Mouse (Mus musculus) heart, adult 2 months (tissue): ENCODE measurements around the gene Pi4k2a. TPM values are rescaled to one million over a fixed set of nuclear protein-coding genes. Genes with fewer than 3 reads are reported as not detected.

Experiments
- DNase-seq, 2 experiments: peaks; one replicate each; pipeline ENCODE4 v3.0.0; 2021
- H3K27ac ChIP-seq: fragments of 200-600 bp; 2 replicates; pipeline ENCODE4 v1.8.1; 2022
- H3K27me3 ChIP-seq: fragments of 200-500 bp; 2 replicates; pipeline ENCODE4 v1.6.1; 2012; ENCODE audit warnings: mild to moderate bottlenecking, low read length, inconsistent platforms, mixed read lengths; ENCODE audit not compliant: control insufficient read depth, insufficient read depth
- H3K36me3 ChIP-seq: fragments of 200-500 bp; 2 replicates; pipeline ENCODE4 v1.6.1; 2012; ENCODE audit warnings: low read length, inconsistent platforms; ENCODE audit not compliant: control insufficient read depth, insufficient read depth
- H3K4me1 ChIP-seq: fragments of 200-500 bp; 2 replicates; pipeline ENCODE4 v1.6.1; 2011; ENCODE audit warnings: low read length; ENCODE audit not compliant: control insufficient read depth, insufficient read depth
- H3K4me3 ChIP-seq: fragments of 200-600 bp; 2 replicates; pipeline ENCODE4 v1.8.1; 2022
- H3K79me2 ChIP-seq: fragments of 200-500 bp; replicated peaks from 2 replicates; pipeline ENCODE4 v1.6.1; 2012; ENCODE audit warnings: mild to moderate bottlenecking, inconsistent platforms, low read length, moderate library complexity, mixed read lengths; ENCODE audit not compliant: control insufficient read depth, insufficient read depth
- H3K9ac ChIP-seq: fragments of 200-500 bp; 2 replicates; pipeline ENCODE4 v1.6.1; 2012; ENCODE audit warnings: low read depth, mild to moderate bottlenecking, control low read depth, inconsistent platforms, low read length, mixed read lengths
- CTCF ChIP-seq: fragments of 200-600 bp; IDR thresholded peaks from 2 replicates; pipeline ENCODE4 v1.8.1; 2022; ENCODE audit warnings: antibody characterized with exemption, mild to moderate bottlenecking, moderate library complexity
- EP300 ChIP-seq: fragments of 200-500 bp; IDR thresholded peaks from 2 replicates; pipeline ENCODE4 v1.6.1; 2011; ENCODE audit warnings: low read depth, low read length, control low read depth; ENCODE audit not compliant: insufficient read depth
- POLR2A ChIP-seq: fragments of 200-500 bp; IDR thresholded peaks from 2 replicates; pipeline ENCODE4 v1.6.1; 2011; ENCODE audit warnings: mild to moderate bottlenecking, low read depth, low read length, control low read depth; ENCODE audit not compliant: insufficient read depth
- WGBS: fragments of 180-500 bp; shearing (Covaris S2); methylation state at CpG from one replicate; pipeline ENCODE4 v1.1.7; 2018; 5-methylcytosine and 5-hydroxymethylcytosine counted together
- intact Hi-C: fragments of 180-260 bp; cut with DNase I; formaldehyde crosslinking; loops from one replicate; pipeline ENCODE4 v1.15.1; 2025
- polyA plus RNA-seq: library from polyadenylated mRNA; depleted of rRNA; stranded (reverse); fragments of >200 nt; gene quantifications from 2 replicates; pipeline ENCODE4 v1.2.3, GENCODE M21; 2012
- total RNA-seq, 2 experiments: library from RNA; stranded (reverse); gene quantifications; 2 replicates each; pipeline ENCODE4 v1.2.3; 2021

Gene Pi4k2a
- total and polyA plus RNA-seq, 3 experiments: 15.1 to 21.3 (median 18.2) TPM

GRCm38 (mm10) chr19:42126219-42126605 lies 35.9 kb downstream of the Pi4k2a start:
- DNase-seq: no peak
- no peak overlapping the region for H3K27ac ChIP-seq
- peaks cover 3% of the 10 kb centered on the region; the same call in 1 of the 2 replicates for H3K4me1 ChIP-seq
- intact Hi-C loops: loop anchor here (2.0 kb wide), 1 partner anchor 35 kb away; the partner anchor contains the start of gene Pi4k2a
- H3K9ac ChIP-seq: no peak overlapping the region
- TF ChIP-seq CTCF (no peak), POLR2A (no peak), EP300 (no peak)
- no peaks in the 10 kb centered on the region for H3K36me3 ChIP-seq
- H3K27me3 ChIP-seq: no peaks in the 10 kb centered on the region
- H3K4me3 ChIP-seq: no peak overlapping the region
- no peaks in the 10 kb centered on the region for H3K79me2 ChIP-seq
- 83% methylated on average over 6 of the region's 6 CpGs for WGBS

GRCm38 (mm10) chr19:42127024-42127423 lies 36.8 kb downstream of the Pi4k2a start:
- Histone ChIP-seq H3K9ac (no peak overlapping the region), H3K27ac (no peak overlapping the region), H3K36me3 (no peaks in the 10 kb centered on the region), H3K79me2 (no peaks in the 10 kb centered on the region), H3K4me1 (peaks cover 3% of the 10 kb centered on the region; the same call in 1 of the 2 replicates), H3K27me3 (no peaks in the 10 kb centered on the region), H3K4me3 (no peak overlapping the region)
- no peak for DNase-seq
- no peak for TF ChIP-seq POLR2A
- TF ChIP-seq EP300: no peak
- WGBS: 90% methylated on average over 5 of the region's 5 CpGs
- intact Hi-C loops: loop anchor here (2.0 kb wide), 1 partner anchor 36 kb away; the partner anchor contains the start of gene Pi4k2a

- Histone ChIP-seq H3K79me2 (no peaks in the 10 kb centered on the region), H3K27me3 (no peaks in the 10 kb centered on the region), H3K9ac (peak overlapping the region; percentile 82), H3K4me1 (peaks cover 3% of the 10 kb centered on the region; the same call in 1 of the 2 replicates), H3K4me3 (peak overlapping the region; percentile 71), H3K27ac (peak overlapping the region; percentile 87), H3K36me3 (no peaks in the 10 kb centered on the region)
- intact Hi-C loops: no loop called here
- TF ChIP-seq CTCF (no peak), EP300 (no peak), POLR2A (no peak)
- 12% methylated on average over 23 of the region's 23 CpGs for WGBS
- no peak for DNase-seq
Measured at GRCm38 (mm10) chr19:42128052-42128740, 37.9 kb downstream of the Pi4k2a start.

- Histone ChIP-seq H3K4me1 (peaks cover 3% of the 10 kb centered on the region; the same call in 1 of the 2 replicates), H3K27me3 (no peaks in the 10 kb centered on the region), H3K27ac (peak within 1 kb of the TSS; percentile 87), H3K36me3 (no peaks in the 10 kb centered on the region), H3K79me2 (no peaks in the 10 kb centered on the region), H3K4me3 (peak within 1 kb of the TSS; percentile 71), H3K9ac (peak within 1 kb of the TSS; percentile 82)
- DNase-seq: peak; percentile 97 to 98
- intact Hi-C loops: no loop called here
- TF ChIP-seq POLR2A (peak; percentile 71), EP300 (0 out of 2 replicates have a peak, but pooled peaks have one; percentile 21), CTCF (no peak)
- WGBS: under 1% methylated on average over 54 of the region's 54 CpGs
Measured at GRCm38 (mm10) chr19:42128787-42129508, 38.7 kb downstream of the Pi4k2a start, which contains the start of gene Avpi1. TSS of gene Avpi1 (minus strand) at chr19:42129059.

- Histone ChIP-seq H3K27me3 (no peaks in the 10 kb centered on the region), H3K36me3 (no peaks in the 10 kb centered on the region), H3K4me3 (peak overlapping the region; percentile 71), H3K79me2 (no peaks in the 10 kb centered on the region), H3K27ac (peak overlapping the region; percentile 87), H3K9ac (peak overlapping the region; percentile 51), H3K4me1 (peaks cover 3% of the 10 kb centered on the region; the same call in 1 of the 2 replicates)
- intact Hi-C loops: loop anchor here (2.0 to 5.0 kb wide), 2 partner anchors 15 to 38 kb away; no protein-coding TSS in a partner anchor
- TF ChIP-seq EP300 (no peak), CTCF (no peak), POLR2A (no peak)
- DNase-seq: no peak
- WGBS: 34% methylated on average over 14 of the region's 14 CpGs
Measured at GRCm38 (mm10) chr19:42129509-42130293, 39.4 kb downstream of the Pi4k2a start.
